Mouse (Mus musculus): Measurements from ENCODE around the gene Cx3cr1.

DNA sequence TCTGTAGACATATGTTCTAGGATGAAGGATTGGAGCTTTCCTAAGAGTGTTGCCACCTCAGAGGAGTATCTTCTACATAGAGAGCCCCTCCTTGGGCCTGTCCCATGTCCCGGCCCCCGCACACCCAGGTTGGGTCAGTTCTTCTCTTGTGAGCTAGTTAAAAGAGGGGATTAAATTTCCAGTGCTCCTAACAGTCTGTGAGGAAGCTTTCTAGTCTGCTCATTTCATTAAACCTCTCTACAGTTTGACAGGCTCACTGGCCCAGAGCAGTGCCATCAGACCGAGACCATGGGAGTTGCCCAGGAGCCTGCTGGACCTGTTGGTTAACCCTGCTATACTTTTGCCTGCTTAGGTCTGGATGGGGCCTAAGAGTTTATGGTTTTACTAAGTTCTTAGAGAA is 161.0 kb downstream of the Cx3cr1 start:
- no peak for TF ChIP-seq CTCF (conservative IDR thresholded peaks at IDR 0.05; ENCODE audit: low read length)
- no peak for TF ChIP-seq NANOG (IDR thresholded peaks at IDR 0.05; ENCODE audit: borderline replicate concordance, low read length)
- TF ChIP-seq POU5F1 (IDR thresholded peaks at IDR 0.05; ENCODE audit: borderline replicate concordance, low read length) = no peak
